Mouse (Mus musculus) neural tube, embryonic 15.5 days (tissue): ENCODE measurements around the gene Gm49388. TPM values are rescaled to one million over a fixed set of nuclear protein-coding genes. Genes with fewer than 3 reads are reported as not detected.

ENCODE experiments used
- ATAC-seq: fragments of 200-750 bp; cut with Nextera tagmentation; 2 replicates; pipeline ENCODE4 v1.8.0; 2017; ENCODE audit warnings: mild to moderate bottlenecking, moderate TSS enrichment, moderate library complexity; ENCODE audit not compliant: low FRiP score
- H3K27ac ChIP-seq: fragments of 300-500 bp; sonication (generic); replicated peaks from 2 replicates; pipeline ENCODE4 v1.5.1; 2015; ENCODE audit warnings: mild to moderate bottlenecking, inconsistent platforms
- H3K27me3 ChIP-seq: fragments of 300-500 bp; sonication (generic); replicated peaks from 2 replicates; pipeline ENCODE4 v1.6.1; 2015; ENCODE audit warnings: inconsistent platforms
- H3K36me3 ChIP-seq: fragments of 300-500 bp; sonication (generic); 2 replicates; pipeline ENCODE4 v1.6.1; 2015; ENCODE audit warnings: inconsistent platforms
- H3K4me1 ChIP-seq: fragments of 300-500 bp; sonication (generic); 2 replicates; pipeline ENCODE4 v1.6.1; 2015; ENCODE audit warnings: inconsistent platforms
- H3K4me2 ChIP-seq: fragments of 300-500 bp; sonication (generic); 2 replicates; pipeline ENCODE4 v1.6.1; 2015; ENCODE audit warnings: inconsistent platforms, mild to moderate bottlenecking, moderate library complexity
- H3K4me3 ChIP-seq: fragments of 300-500 bp; sonication (generic); replicated peaks from 2 replicates; pipeline ENCODE4 v1.5.1; 2015; ENCODE audit warnings: mild to moderate bottlenecking, inconsistent platforms
- H3K9ac ChIP-seq: fragments of 300-500 bp; sonication (generic); replicated peaks from 2 replicates; pipeline ENCODE4 v1.6.1; 2015; ENCODE audit warnings: mild to moderate bottlenecking, inconsistent platforms
- H3K9me3 ChIP-seq: fragments of 300-500 bp; sonication (generic); replicated peaks from 2 replicates; pipeline ENCODE4 v1.6.1; 2016; ENCODE audit warnings: inconsistent platforms
- WGBS: fragments of 180-500 bp; shearing (Covaris S2); methylation state at CpG from one replicate; pipeline ENCODE4 v1.1.7; 2015; ENCODE audit warnings: mixed read lengths; 5-methylcytosine and 5-hydroxymethylcytosine counted together
- polyA plus RNA-seq: library from polyadenylated mRNA; unstranded; fragments of >200 nt; fragmentation: Nextera tagmentation; extraction: Ambion mirVana; gene quantifications from 2 replicates; pipeline ENCODE4 v1.2.1, GENCODE M21; 2015

Gene Gm49388
- polyA plus RNA-seq, result not detected in 2 replicates

- H3K27ac ChIP-seq, result no peak within 1 kb of the TSS
- no peak within 1 kb of the TSS for H3K9ac ChIP-seq
- no peaks in the 10 kb centered on the region for H3K4me1 ChIP-seq
- 93% methylated on average over 7 of the region's 7 CpGs for WGBS
- no peaks in the 10 kb centered on the region for H3K9me3 ChIP-seq
- H3K4me2 ChIP-seq, result no peak within 1 kb of the TSS
- ATAC-seq, result no peak
- no peaks in the 10 kb centered on the region for H3K27me3 ChIP-seq
- no peak within 1 kb of the TSS for H3K4me3 ChIP-seq
- H3K36me3 ChIP-seq, result peaks cover 91% of the 10 kb centered on the region
These were observed at the start of gene Gm49388 for GRCm38 (mm10) chr7:127785308-127785707. TSS of gene Gm49388 (plus strand) at chr7:127785608.

GRCm38 (mm10) chr7:127744366-127745045 lies 40.9 kb upstream of the Gm49388 start, which contains the start of gene Fbxl19:
TSS of gene Fbxl19 (plus strand) at chr7:127744543.
- Histone ChIP-seq H3K4me3 (peak within 1 kb of the TSS; percentile 85), H3K27ac (peak within 1 kb of the TSS; percentile 92), H3K27me3 (no peaks in the 10 kb centered on the region), H3K36me3 (peaks cover 16% of the 10 kb centered on the region), H3K4me2 (peak within 1 kb of the TSS; percentile 88), H3K4me1 (peaks cover 25% of the 10 kb centered on the region), H3K9me3 (no peaks in the 10 kb centered on the region), H3K9ac (peak within 1 kb of the TSS; percentile 54)
- ATAC-seq, result no peak
- 1% methylated on average over 26 of the region's 26 CpGs for WGBS

GRCm38 (mm10) chr7:127745251-127745651 lies 40.2 kb upstream of the Gm49388 start:
- Histone ChIP-seq H3K27ac (peak overlapping the region; percentile 92), H3K9ac (peak overlapping the region; percentile 54), H3K4me1 (peaks cover 25% of the 10 kb centered on the region), H3K9me3 (no peaks in the 10 kb centered on the region), H3K36me3 (peaks cover 23% of the 10 kb centered on the region), H3K27me3 (no peaks in the 10 kb centered on the region), H3K4me3 (peak overlapping the region; percentile 85), H3K4me2 (peak overlapping the region; percentile 88)
- WGBS, result 0% methylated on average over 19 of the region's 19 CpGs
- ATAC-seq, result peak; percentile 88

- Histone ChIP-seq H3K9me3 (no peaks in the 10 kb centered on the region), H3K4me2 (peak overlapping the region; percentile 88), H3K4me3 (peak overlapping the region; percentile 85), H3K27me3 (no peaks in the 10 kb centered on the region), H3K4me1 (peaks cover 25% of the 10 kb centered on the region), H3K36me3 (peaks cover 29% of the 10 kb centered on the region), H3K9ac (peak overlapping the region; percentile 95), H3K27ac (peak overlapping the region; percentile 92)
- ATAC-seq, result peak; percentile 92
- under 1% methylated on average over 36 of the region's 39 CpGs for WGBS
These were observed 39.5 kb upstream of the Gm49388 start for GRCm38 (mm10) chr7:127745652-127746493.

GRCm38 (mm10) chr7:127746494-127747491 lies 38.6 kb upstream of the Gm49388 start:
- H3K4me2 ChIP-seq, result peak overlapping the region; percentile 88
- peaks cover 39% of the 10 kb centered on the region for H3K36me3 ChIP-seq
- under 1% methylated on average over 38 of the region's 62 CpGs for WGBS
- H3K4me1 ChIP-seq, result peaks cover 25% of the 10 kb centered on the region
- ATAC-seq, result no peak
- peak overlapping the region; percentile 85 for H3K4me3 ChIP-seq
- peak overlapping the region; percentile 95 for H3K9ac ChIP-seq
- no peaks in the 10 kb centered on the region for H3K9me3 ChIP-seq
- no peaks in the 10 kb centered on the region for H3K27me3 ChIP-seq
- peak overlapping the region; percentile 92 for H3K27ac ChIP-seq

GRCm38 (mm10) chr7:127747559-127748234 lies 37.7 kb upstream of the Gm49388 start:
- 41% methylated on average over 6 of the region's 6 CpGs for WGBS
- Histone ChIP-seq H3K9me3 (no peaks in the 10 kb centered on the region), H3K27ac (no peak overlapping the region; the same call in 1 of the 2 replicates), H3K36me3 (peaks cover 48% of the 10 kb centered on the region), H3K4me1 (peaks cover 30% of the 10 kb centered on the region), H3K4me2 (peak overlapping the region; percentile 88), H3K9ac (peak overlapping the region; percentile 95), H3K27me3 (no peaks in the 10 kb centered on the region), H3K4me3 (peak overlapping the region; percentile 85)
- no peak for ATAC-seq

- Histone ChIP-seq H3K27me3 (no peaks in the 10 kb centered on the region), H3K4me1 (peaks cover 35% of the 10 kb centered on the region), H3K36me3 (peaks cover 53% of the 10 kb centered on the region), H3K9ac (no peak overlapping the region), H3K9me3 (no peaks in the 10 kb centered on the region), H3K4me3 (peak overlapping the region; percentile 85; the same call in 1 of the 2 replicates), H3K27ac (no peak overlapping the region; the same call in 1 of the 2 replicates), H3K4me2 (peak overlapping the region; percentile 88)
- WGBS, result 94% methylated on average over 28 of the region's 28 CpGs
- no peak for ATAC-seq
These were observed 37.2 kb upstream of the Gm49388 start for GRCm38 (mm10) chr7:127748235-127748560.

GRCm38 (mm10) chr7:127750131-127751127 lies 35.0 kb upstream of the Gm49388 start:
- Histone ChIP-seq H3K27ac (no peak overlapping the region), H3K9ac (no peak overlapping the region), H3K36me3 (peaks cover 73% of the 10 kb centered on the region), H3K9me3 (no peaks in the 10 kb centered on the region), H3K4me1 (peaks cover 43% of the 10 kb centered on the region), H3K4me3 (no peak overlapping the region), H3K4me2 (no peak overlapping the region), H3K27me3 (no peaks in the 10 kb centered on the region)
- 87% methylated on average over 19 of the region's 19 CpGs for WGBS
- no peak for ATAC-seq

GRCm38 (mm10) chr7:127751619-127752018 lies 33.8 kb upstream of the Gm49388 start:
- Histone ChIP-seq H3K9ac (no peak overlapping the region), H3K27me3 (no peaks in the 10 kb centered on the region), H3K4me1 (peaks cover 54% of the 10 kb centered on the region), H3K27ac (no peak overlapping the region), H3K4me2 (no peak overlapping the region), H3K4me3 (no peak overlapping the region), H3K36me3 (peaks cover 85% of the 10 kb centered on the region), H3K9me3 (no peaks in the 10 kb centered on the region)
- 93% methylated on average over 5 of the region's 5 CpGs for WGBS
- ATAC-seq, result no peak

- no peak overlapping the region for H3K9ac ChIP-seq
- H3K9me3 ChIP-seq, result no peaks in the 10 kb centered on the region
- 97% methylated on average over 27 of the region's 27 CpGs for WGBS
- no peak for ATAC-seq
- H3K27ac ChIP-seq, result no peak overlapping the region
- no peak overlapping the region for H3K4me3 ChIP-seq
- peaks cover 89% of the 10 kb centered on the region for H3K36me3 ChIP-seq
- no peaks in the 10 kb centered on the region for H3K27me3 ChIP-seq
- no peak overlapping the region for H3K4me2 ChIP-seq
- peaks cover 58% of the 10 kb centered on the region for H3K4me1 ChIP-seq
These were observed 33.3 kb upstream of the Gm49388 start for GRCm38 (mm10) chr7:127752069-127752468.
